Mouse (Mus musculus) limb, embryonic 12.5 days (tissue): ENCODE data around the gene Batf3. TPM values are rescaled to one million over a fixed set of nuclear protein-coding genes. Genes with fewer than 3 reads are reported as not detected.

Source experiments
- ATAC-seq: fragments of 200-750 bp; cut with Nextera tagmentation; 2 replicates; pipeline ENCODE4 v1.8.0; 2017; ENCODE audit warnings: low read depth, moderate TSS enrichment; ENCODE audit not compliant: insufficient number of reproducible peaks, insufficient read depth, low FRiP score, low TSS enrichment
- H3K27ac ChIP-seq: fragments of 300-500 bp; sonication (generic); 2 replicates; pipeline ENCODE4 v1.5.1; 2016; ENCODE audit warnings: mild to moderate bottlenecking, moderate library complexity
- H3K27me3 ChIP-seq: fragments of 300-500 bp; sonication (generic); 2 replicates; pipeline ENCODE4 v1.6.1; 2016; ENCODE audit warnings: mild to moderate bottlenecking, moderate library complexity
- H3K36me3 ChIP-seq: fragments of 300-500 bp; sonication (generic); 2 replicates; pipeline ENCODE4 v1.6.1; 2016; ENCODE audit warnings: mild to moderate bottlenecking, moderate library complexity
- H3K4me1 ChIP-seq: fragments of 300-500 bp; sonication (generic); replicated peaks from 2 replicates; pipeline ENCODE4 v1.6.1; 2016
- H3K4me2 ChIP-seq: fragments of 300-500 bp; sonication (generic); 2 replicates; pipeline ENCODE4 v1.6.1; 2016; ENCODE audit warnings: mild to moderate bottlenecking, moderate library complexity
- H3K4me3 ChIP-seq: fragments of 300-500 bp; sonication (generic); replicated peaks from 2 replicates; pipeline ENCODE4 v1.5.1; 2016; ENCODE audit warnings: mild to moderate bottlenecking
- H3K9ac ChIP-seq: fragments of 300-500 bp; sonication (generic); replicated peaks from 2 replicates; pipeline ENCODE4 v1.6.1; 2016; ENCODE audit warnings: mild to moderate bottlenecking, moderate library complexity
- H3K9me3 ChIP-seq: fragments of 300-500 bp; sonication (generic); 2 replicates; pipeline ENCODE4 v1.6.1; 2016; ENCODE audit warnings: mild to moderate bottlenecking, moderate library complexity
- WGBS: fragments of 180-500 bp; shearing (Covaris S2); methylation state at CpG from one replicate; pipeline ENCODE4 v1.1.7; 2016; 5-methylcytosine and 5-hydroxymethylcytosine counted together
- polyA plus RNA-seq: library from polyadenylated mRNA; unstranded; fragments of >200 nt; fragmentation: Nextera tagmentation; extraction: Ambion mirVana; gene quantifications from 2 replicates; pipeline ENCODE4 v1.2.1, GENCODE M21; 2016

The Batf3 gene
- polyA plus RNA-seq, 1 experiment from 2014 or later, result 11.0 TPM

- no peak overlapping the region for H3K9ac ChIP-seq
- WGBS, result 64% methylated on average over 10 of the region's 10 CpGs
- no peak overlapping the region for H3K27ac ChIP-seq
- no peaks in the 10 kb centered on the region for H3K9me3 ChIP-seq
- H3K27me3 ChIP-seq, result no peaks in the 10 kb centered on the region
- peaks cover 8% of the 10 kb centered on the region; the same call in 1 of the 2 replicates for H3K4me1 ChIP-seq
- no peaks in the 10 kb centered on the region for H3K36me3 ChIP-seq
- no peak overlapping the region for H3K4me3 ChIP-seq
- no peak for ATAC-seq
- no peak overlapping the region for H3K4me2 ChIP-seq
Measured at GRCm38 (mm10) chr1:191107306-191107705, 9.7 kb downstream of the Batf3 start.

- H3K4me2 ChIP-seq, result no peak overlapping the region
- no peaks in the 10 kb centered on the region for H3K9me3 ChIP-seq
- H3K36me3 ChIP-seq, result no peaks in the 10 kb centered on the region
- no peak for ATAC-seq
- H3K27me3 ChIP-seq, result no peaks in the 10 kb centered on the region
- H3K4me1 ChIP-seq, result peaks cover 8% of the 10 kb centered on the region; the same call in 1 of the 2 replicates
- no peak overlapping the region for H3K27ac ChIP-seq
- 92% methylated on average over 9 of the region's 9 CpGs for WGBS
- H3K4me3 ChIP-seq, result no peak overlapping the region
- H3K9ac ChIP-seq, result no peak overlapping the region
Measured at GRCm38 (mm10) chr1:191109907-191110306, 12.3 kb downstream of the Batf3 start.

DNA sequence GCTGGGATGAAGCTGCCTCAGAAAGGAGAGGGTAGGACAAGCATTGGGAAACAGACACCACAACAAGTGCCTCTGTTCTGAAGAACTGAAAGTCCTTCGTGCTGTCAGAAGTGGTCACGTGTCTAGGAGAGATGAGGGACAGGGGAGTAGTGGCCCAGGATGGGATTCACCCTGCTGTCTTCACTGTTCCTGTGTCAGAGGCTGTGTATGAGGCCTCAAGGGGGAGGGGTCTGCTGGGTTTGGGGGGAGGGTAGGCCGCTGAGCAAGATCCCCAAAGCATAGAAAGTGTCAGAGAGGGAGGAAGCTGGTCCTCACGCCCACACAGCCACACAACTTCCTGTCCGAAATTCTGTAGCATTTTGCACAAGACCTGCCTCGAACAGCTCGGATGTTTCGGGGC, 13.5 kb downstream of the Batf3 start:
- no peak for ATAC-seq
- no peak overlapping the region for H3K4me2 ChIP-seq
- no peak overlapping the region for H3K9ac ChIP-seq
- H3K4me3 ChIP-seq, result no peak overlapping the region
- H3K27ac ChIP-seq, result no peak overlapping the region
- 61% methylated on average over 8 of the region's 8 CpGs for WGBS
- H3K27me3 ChIP-seq, result no peaks in the 10 kb centered on the region
- no peaks in the 10 kb centered on the region for H3K9me3 ChIP-seq
- no peaks in the 10 kb centered on the region for H3K36me3 ChIP-seq
- H3K4me1 ChIP-seq, result peaks cover 8% of the 10 kb centered on the region; the same call in 1 of the 2 replicates

DNA sequence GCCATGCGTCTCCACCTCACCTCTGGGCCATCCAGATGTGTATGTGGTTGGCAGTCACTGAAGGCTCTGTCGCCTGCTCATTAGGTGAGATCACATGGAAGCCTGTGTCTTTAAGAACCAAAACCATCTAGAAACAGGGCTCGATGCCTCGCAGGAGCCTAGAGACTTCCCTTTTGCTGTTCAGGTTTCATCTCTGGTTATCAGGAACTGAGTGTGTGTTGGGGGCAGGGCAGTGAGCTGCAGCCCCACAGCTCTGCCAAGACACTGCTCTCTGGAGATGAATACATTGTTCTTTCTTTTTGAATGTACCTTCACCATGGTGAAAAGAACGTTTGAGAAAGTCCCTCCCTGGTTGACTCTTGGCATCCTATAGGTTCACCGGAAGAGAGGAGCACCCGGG, 17.2 kb downstream of the Batf3 start:
- WGBS, result 71% methylated on average over 7 of the region's 7 CpGs
- Histone ChIP-seq H3K36me3 (no peaks in the 10 kb centered on the region), H3K4me3 (no peak overlapping the region), H3K9ac (no peak overlapping the region), H3K27me3 (no peaks in the 10 kb centered on the region), H3K9me3 (no peaks in the 10 kb centered on the region), H3K27ac (no peak overlapping the region), H3K4me2 (no peak overlapping the region), H3K4me1 (peaks cover 8% of the 10 kb centered on the region; the same call in 1 of the 2 replicates)
- no peak for ATAC-seq

GRCm38 (mm10) chr1:191115514-191116238, 18.0 kb downstream of the Batf3 start:
- Histone ChIP-seq H3K4me3 (no peak overlapping the region), H3K4me2 (no peak overlapping the region), H3K9me3 (no peaks in the 10 kb centered on the region), H3K9ac (no peak overlapping the region), H3K27me3 (no peaks in the 10 kb centered on the region), H3K36me3 (no peaks in the 10 kb centered on the region), H3K27ac (no peak overlapping the region), H3K4me1 (peaks cover 8% of the 10 kb centered on the region; the same call in 1 of the 2 replicates)
- ATAC-seq, result no peak
- WGBS, result 81% methylated on average over 11 of the region's 11 CpGs

GRCm38 (mm10) chr1:191122744-191123143, 25.1 kb downstream of the Batf3 start:
- Histone ChIP-seq H3K36me3 (no peaks in the 10 kb centered on the region), H3K4me2 (no peak overlapping the region), H3K27ac (no peak overlapping the region), H3K9ac (no peak overlapping the region), H3K27me3 (peaks cover 17% of the 10 kb centered on the region), H3K4me1 (peaks cover 7% of the 10 kb centered on the region), H3K9me3 (no peaks in the 10 kb centered on the region), H3K4me3 (no peak overlapping the region)
- no peak for ATAC-seq
- 80% methylated on average over 3 of the region's 3 CpGs for WGBS

DNA sequence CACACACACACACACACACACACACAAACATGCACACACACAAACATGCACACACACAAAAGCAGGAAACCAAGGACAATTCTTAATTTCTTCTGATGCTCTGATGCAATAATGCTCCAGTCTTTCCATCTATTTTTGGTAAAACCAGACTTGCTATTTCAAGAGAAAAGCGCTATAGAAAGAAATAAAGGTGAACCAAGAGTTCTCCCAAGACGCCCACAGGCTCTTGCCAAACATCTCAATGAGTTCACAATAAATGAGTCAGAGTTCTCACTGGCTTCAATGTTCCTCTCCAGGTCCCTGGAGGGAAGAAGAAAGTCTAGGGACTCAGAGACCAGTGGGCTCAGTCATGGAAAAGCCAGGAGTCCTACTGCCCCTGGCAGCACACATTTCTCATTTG, 26.0 kb downstream of the Batf3 start:
- ATAC-seq, result no peak
- H3K9me3 ChIP-seq, result no peaks in the 10 kb centered on the region
- H3K27ac ChIP-seq, result no peak overlapping the region
- WGBS, result 89% methylated on average over 2 of the region's 2 CpGs
- H3K4me3 ChIP-seq, result no peak overlapping the region
- no peak overlapping the region for H3K4me2 ChIP-seq
- H3K9ac ChIP-seq, result no peak overlapping the region
- no peaks in the 10 kb centered on the region for H3K36me3 ChIP-seq
- H3K4me1 ChIP-seq, result peaks cover 7% of the 10 kb centered on the region
- peaks cover 17% of the 10 kb centered on the region for H3K27me3 ChIP-seq

DNA sequence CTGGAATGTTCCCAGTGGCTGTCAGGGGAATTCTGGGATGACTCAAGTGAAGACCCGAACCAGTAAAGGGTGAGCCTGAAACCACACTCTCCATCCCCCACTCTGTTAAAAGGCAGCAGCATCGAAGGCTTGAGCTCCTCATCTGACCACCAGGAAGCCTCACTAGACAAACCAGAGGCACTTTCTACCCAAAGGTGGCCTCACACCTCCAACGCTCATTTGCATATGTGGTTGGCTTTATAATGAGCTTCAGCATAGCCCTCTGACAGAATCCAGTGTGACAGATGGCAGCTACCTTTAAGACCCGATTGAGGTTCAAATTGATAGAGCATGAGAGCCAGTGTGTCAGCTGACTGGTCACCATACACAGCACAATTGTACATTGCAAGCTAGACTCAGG, 26.6 kb downstream of the Batf3 start:
- Histone ChIP-seq H3K27me3 (peaks cover 17% of the 10 kb centered on the region), H3K4me1 (peaks cover 7% of the 10 kb centered on the region), H3K9ac (no peak overlapping the region), H3K9me3 (0 out of 2 replicates have a peak, but pooled peaks cover 3% of the 10 kb centered on the region), H3K36me3 (no peaks in the 10 kb centered on the region), H3K4me2 (no peak overlapping the region), H3K4me3 (no peak overlapping the region), H3K27ac (no peak overlapping the region)
- no peak for ATAC-seq
- WGBS, result 72% methylated on average over 4 of the region's 4 CpGs

DNA sequence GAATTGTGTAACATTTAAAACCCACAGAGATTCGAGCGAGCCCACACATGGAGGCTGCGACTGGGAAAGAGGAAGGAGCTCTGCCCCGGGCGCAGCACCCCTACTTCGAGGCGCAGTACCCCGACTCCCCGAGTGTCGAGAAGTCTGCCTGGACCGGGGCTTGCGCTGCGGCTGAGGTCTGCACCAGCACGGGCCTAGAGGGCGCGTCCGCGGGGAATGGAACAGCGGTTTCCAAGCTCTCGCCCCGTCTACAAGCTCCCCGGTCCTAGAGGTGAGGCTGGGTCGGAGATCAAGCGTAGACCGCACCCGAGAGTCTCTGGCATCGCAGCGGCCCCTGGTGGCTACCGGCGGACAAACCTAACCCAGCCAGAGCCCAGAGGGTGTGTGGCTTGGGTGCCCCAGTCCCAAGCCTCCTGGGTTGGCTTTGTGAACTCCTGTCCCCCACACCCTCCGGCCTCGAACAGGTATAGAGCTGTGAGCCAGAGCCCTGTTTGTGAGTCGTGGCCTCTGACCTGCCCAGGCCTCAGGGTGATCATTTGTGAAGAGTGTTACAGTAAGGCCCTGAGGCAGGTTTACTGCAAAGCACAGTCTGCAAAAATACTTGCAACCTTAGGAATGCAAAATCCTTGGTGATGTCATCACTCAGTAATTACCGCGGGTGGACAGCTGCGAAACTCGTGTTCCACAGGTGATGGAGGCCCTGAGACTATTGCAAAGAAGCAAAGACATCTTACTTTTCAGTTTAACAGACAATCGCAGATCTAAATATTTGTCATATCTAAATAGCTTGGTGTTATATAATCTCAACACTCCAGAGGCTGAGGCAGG, 28.4 kb downstream of the Batf3 start:
- Histone ChIP-seq H3K27me3 (peaks cover 17% of the 10 kb centered on the region), H3K9ac (peak overlapping the region; percentile 48), H3K36me3 (no peaks in the 10 kb centered on the region), H3K9me3 (0 out of 2 replicates have a peak, but pooled peaks cover 3% of the 10 kb centered on the region), H3K4me1 (peaks cover 7% of the 10 kb centered on the region), H3K4me3 (peak overlapping the region; percentile 37), H3K4me2 (peak overlapping the region; percentile 63), H3K27ac (no peak overlapping the region)
- WGBS, result 18% methylated on average over 38 of the region's 38 CpGs
- peak; percentile 90 for ATAC-seq

DNA sequence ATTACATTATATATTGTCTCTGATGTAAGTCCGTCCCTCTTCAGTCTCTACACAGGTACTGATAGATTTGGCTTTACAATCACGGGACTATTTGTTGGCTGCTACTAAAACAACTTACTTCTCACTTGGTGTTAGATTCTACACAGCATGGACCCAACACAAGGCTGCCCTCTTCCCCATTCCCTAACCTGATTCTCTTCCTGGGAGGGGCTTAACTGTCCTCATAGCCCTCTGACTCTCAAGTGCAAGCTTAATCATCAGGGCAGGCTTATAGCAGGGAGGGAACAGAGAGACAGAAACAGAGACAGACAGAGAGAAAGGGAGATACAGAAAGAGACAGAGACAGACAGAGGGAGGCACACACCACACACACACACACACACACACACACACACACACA, 34.0 kb downstream of the Batf3 start:
- no peaks in the 10 kb centered on the region for H3K27me3 ChIP-seq
- no peak for ATAC-seq
- no peak overlapping the region for H3K27ac ChIP-seq
- H3K4me1 ChIP-seq, result no peaks in the 10 kb centered on the region
- H3K4me3 ChIP-seq, result no peak overlapping the region
- H3K9me3 ChIP-seq, result 0 out of 2 replicates have a peak, but pooled peaks cover 3% of the 10 kb centered on the region
- no peak overlapping the region for H3K9ac ChIP-seq
- H3K4me2 ChIP-seq, result no peak overlapping the region
- no peaks in the 10 kb centered on the region for H3K36me3 ChIP-seq
- 85% methylated on average over 2 of the region's 2 CpGs for WGBS

GRCm38 (mm10) chr1:191132240-191132639, 34.6 kb downstream of the Batf3 start:
- 0 out of 2 replicates have a peak, but pooled peaks cover 3% of the 10 kb centered on the region for H3K9me3 ChIP-seq
- H3K4me1 ChIP-seq, result no peaks in the 10 kb centered on the region
- 69% methylated on average over 5 of the region's 5 CpGs for WGBS
- H3K27me3 ChIP-seq, result no peaks in the 10 kb centered on the region
- no peak overlapping the region for H3K4me2 ChIP-seq
- H3K4me3 ChIP-seq, result no peak overlapping the region
- ATAC-seq, result no peak
- H3K36me3 ChIP-seq, result no peaks in the 10 kb centered on the region
- H3K9ac ChIP-seq, result no peak overlapping the region
- no peak overlapping the region for H3K27ac ChIP-seq
